Mouse (Mus musculus): ENCODE results near the gene Slc2a12. TPM values are rescaled to one million over a fixed set of nuclear protein-coding genes. Genes with fewer than 3 reads are reported as not detected.

Slc2a12 gene
- total and polyA plus RNA-seq, 3 experiments: 0.01 to 0.35 TPM; not detected in 1

GRCm38 (mm10) chr10:22618842-22619241 is 26.0 kb upstream of the Slc2a12 start:
- no peaks in the 10 kb centered on the region for H3K4me1 ChIP-seq (ENCODE audit: control insufficient read depth in 1 of 2, insufficient read depth in 2 of 2, low read length in 2 of 2)
- no peak overlapping the region for H3K4me3 ChIP-seq (ENCODE audit: control insufficient read depth in 1 of 2, insufficient read depth in 1 of 2, low read depth in 2 of 2, low read length in 2 of 2)
- H3K27me3 ChIP-seq (ENCODE audit: control insufficient read depth in 1 of 2, insufficient read depth in 2 of 2, low read length in 2 of 2): no peaks in the 10 kb centered on the region; a peak in 1 of 4 replicates
- no peak overlapping the region for H3K27ac ChIP-seq (ENCODE audit: control insufficient read depth, low read depth, low read length)
- no peaks in the 10 kb centered on the region for H3K79me2 ChIP-seq (ENCODE audit: control insufficient read depth, insufficient read depth, low read length, poor library complexity)
- no peaks in the 10 kb centered on the region for H3K9me3 ChIP-seq (replicated peaks; ENCODE audit: insufficient read depth, low read length)
- DNase-seq (ENCODE audit: low read depth, low spot score): peak; percentile 43
- H3K9ac ChIP-seq (ENCODE audit: control insufficient read depth, low read depth, low read length, poor library complexity, severe bottlenecking): no peak overlapping the region
- TF ChIP-seq ZC3H11A (IDR thresholded peaks at IDR 0.05; ENCODE audit: low read depth, low read length) (peak; percentile 71), KAT2A (conservative IDR thresholded peaks at IDR 0.05; ENCODE audit: low read depth, low read length) (no peak), TAL1 (IDR thresholded peaks at IDR 0.05; ENCODE audit: low read length) (no peak), NELFE (IDR thresholded peaks at IDR 0.05; ENCODE audit: low read depth, low read length) (no peak), SMC3 (IDR thresholded peaks at IDR 0.05; ENCODE audit: low read depth, low read length) (peak; percentile 89), RAD21 (IDR thresholded peaks at IDR 0.05; ENCODE audit: low read depth, low read length) (peak; percentile 85), BHLHE40 (IDR thresholded peaks at IDR 0.05; ENCODE audit: borderline replicate concordance, low read depth, low read length) (no peak), CTCF (IDR thresholded peaks at IDR 0.05 in 2 of 3, conservative IDR thresholded peaks at IDR 0.05 in 1 of 3; ENCODE audit: control insufficient read depth in 1 of 3, insufficient read depth in 1 of 3, low read depth in 2 of 3, low read length in 3 of 3, poor library complexity in 1 of 3, severe bottlenecking in 1 of 3) (peak; percentile 48 to 84 (median 65)), POLR2A (IDR thresholded peaks at IDR 0.05; ENCODE audit: control insufficient read depth in 1 of 2, insufficient read depth in 1 of 2, low read depth in 1 of 2, low read length in 2 of 2, poor library complexity in 1 of 2) (no peak), SIN3A (IDR thresholded peaks at IDR 0.05; ENCODE audit: low read length) (no peak)
- no peaks in the 10 kb centered on the region for H3K36me3 ChIP-seq (ENCODE audit: control insufficient read depth in 1 of 2, insufficient read depth in 2 of 2, low read length in 2 of 2)

DNA sequence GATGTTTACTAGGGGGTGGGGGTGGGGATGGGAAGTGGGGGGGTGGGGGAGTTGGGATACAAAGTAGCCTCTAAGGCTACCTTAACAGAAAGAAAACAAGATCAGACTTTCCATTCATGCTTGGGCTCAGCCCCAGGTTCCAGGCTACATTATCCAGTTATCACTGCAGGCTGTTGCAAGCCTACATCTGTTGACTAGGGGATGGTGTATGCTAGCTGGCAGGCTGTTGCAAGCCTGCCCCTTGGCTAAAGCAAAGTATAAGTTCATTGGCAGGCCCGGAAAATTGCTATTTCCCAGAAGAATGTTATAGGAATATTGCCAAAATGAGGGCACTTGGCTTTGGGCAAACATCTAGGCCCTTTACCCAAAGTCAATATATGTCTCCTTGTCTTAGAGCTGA is 16.0 kb upstream of the Slc2a12 start:
- Histone ChIP-seq H3K9ac (ENCODE audit: control insufficient read depth, low read depth, low read length, poor library complexity, severe bottlenecking) (no peak overlapping the region), H3K9me3 (replicated peaks; ENCODE audit: insufficient read depth, low read length) (no peaks in the 10 kb centered on the region), H3K36me3 (ENCODE audit: control insufficient read depth in 1 of 2, insufficient read depth in 2 of 2, low read length in 2 of 2) (no peaks in the 10 kb centered on the region), H3K4me1 (ENCODE audit: control insufficient read depth in 1 of 2, insufficient read depth in 2 of 2, low read length in 2 of 2) (no peaks in the 10 kb centered on the region), H3K4me3 (ENCODE audit: control insufficient read depth in 1 of 2, insufficient read depth in 1 of 2, low read depth in 2 of 2, low read length in 2 of 2) (no peak overlapping the region), H3K27ac (ENCODE audit: control insufficient read depth, low read depth, low read length) (no peak overlapping the region), H3K27me3 (ENCODE audit: control insufficient read depth in 1 of 2, insufficient read depth in 2 of 2, low read length in 2 of 2) (no peaks in the 10 kb centered on the region), H3K79me2 (ENCODE audit: control insufficient read depth, insufficient read depth, low read length, poor library complexity) (no peaks in the 10 kb centered on the region)
- no peak for DNase-seq (ENCODE audit: low read depth, low spot score)
- TF ChIP-seq MAFK (IDR thresholded peaks at IDR 0.05; ENCODE audit: borderline replicate concordance, low read depth, low read length): no peak
- no peak for TF ChIP-seq TAL1 (IDR thresholded peaks at IDR 0.05; ENCODE audit: low read length)
- TF ChIP-seq MEF2A (IDR thresholded peaks at IDR 0.05; ENCODE audit: extremely low read depth, insufficient replicate concordance, low read depth, low read length, poor library complexity, severe bottlenecking): no peak

- no peaks in the 10 kb centered on the region for H3K79me2 ChIP-seq (ENCODE audit: control insufficient read depth, insufficient read depth, low read length, poor library complexity)
- H3K4me1 ChIP-seq (ENCODE audit: control insufficient read depth in 1 of 2, insufficient read depth in 2 of 2, low read length in 2 of 2): no peaks in the 10 kb centered on the region
- no peak overlapping the region for H3K4me3 ChIP-seq (ENCODE audit: control insufficient read depth in 1 of 2, insufficient read depth in 1 of 2, low read depth in 2 of 2, low read length in 2 of 2)
- no peaks in the 10 kb centered on the region for H3K36me3 ChIP-seq (ENCODE audit: control insufficient read depth in 1 of 2, insufficient read depth in 2 of 2, low read length in 2 of 2)
- TF ChIP-seq ZC3H11A (IDR thresholded peaks at IDR 0.05; ENCODE audit: low read depth, low read length) (no peak), TCF12 (IDR thresholded peaks at IDR 0.05; ENCODE audit: low read depth, low read length) (no peak), MAX (IDR thresholded peaks at IDR 0.05; ENCODE audit: low read length) (no peak), MYC (IDR thresholded peaks at IDR 0.05; ENCODE audit: low read depth, low read length) (no peak), SIN3A (IDR thresholded peaks at IDR 0.05; ENCODE audit: low read length) (no peak), CHD1 (IDR thresholded peaks at IDR 0.05; ENCODE audit: low read depth, low read length) (no peak), MAZ (IDR thresholded peaks at IDR 0.05; ENCODE audit: low read depth, low read length) (no peak), KAT2A (conservative IDR thresholded peaks at IDR 0.05; ENCODE audit: low read depth, low read length) (no peak), RAD21 (IDR thresholded peaks at IDR 0.05; ENCODE audit: low read depth, low read length) (no peak), NRF1 (IDR thresholded peaks at IDR 0.05; ENCODE audit: insufficient read depth, low read depth, low read length, poor library complexity, severe bottlenecking) (no peak), TBP (IDR thresholded peaks at IDR 0.05; ENCODE audit: low read depth, low read length) (no peak), ZMIZ1 (IDR thresholded peaks at IDR 0.05; ENCODE audit: low read depth, low read length) (no peak), MYB (IDR thresholded peaks at IDR 0.05; ENCODE audit: low read depth, low read length) (no peak), POLR2AphosphoS5 (IDR thresholded peaks at IDR 0.05; ENCODE audit: borderline replicate concordance, low read depth, low read length) (no peak), SMC3 (IDR thresholded peaks at IDR 0.05; ENCODE audit: low read depth, low read length) (no peak), UBTF (IDR thresholded peaks at IDR 0.05; ENCODE audit: borderline replicate concordance, insufficient read depth, low read depth, low read length) (no peak)
- no peaks in the 10 kb centered on the region for H3K9me3 ChIP-seq (replicated peaks; ENCODE audit: insufficient read depth, low read length)
- no peak overlapping the region for H3K27ac ChIP-seq (ENCODE audit: control insufficient read depth, low read depth, low read length)
- DNase-seq (ENCODE audit: low read depth, low spot score): peak; percentile 8
- H3K27me3 ChIP-seq (ENCODE audit: control insufficient read depth in 1 of 2, insufficient read depth in 2 of 2, low read length in 2 of 2): no peaks in the 10 kb centered on the region
- H3K9ac ChIP-seq (ENCODE audit: control insufficient read depth, low read depth, low read length, poor library complexity, severe bottlenecking): no peak overlapping the region
Measured at GRCm38 (mm10) chr10:22631103-22631502, 13.7 kb upstream of the Slc2a12 start.

Measured in MEL (cell line).